Mouse (Mus musculus) frontal cortex, adult 2 months (tissue): ENCODE results near the gene Thsd4. TPM values are rescaled to one million over a fixed set of nuclear protein-coding genes. Genes with fewer than 3 reads are reported as not detected.
A peak's percentile ranks its signal among the peaks of the same experiment; 100 is the strongest.

Experiments used
- DNase-seq, 2 experiments: peaks; one replicate each; pipeline ENCODE4 v3.0.0; 2022; ENCODE audit warnings: low spot score in 1 of 2; ENCODE audit errors: extremely low spot score in 1 of 2
- polyA plus RNA-seq: library from polyadenylated mRNA; depleted of rRNA; stranded (reverse); fragments of >200 nt; gene quantifications from 2 replicates; pipeline ENCODE4 v1.2.3, GENCODE M21; 2012; rRNA removed

The Thsd4 gene
- polyA plus RNA-seq, 1 experiment: 4.7 TPM

GRCm38 (mm10) chr9:59930248-59930647, 591.6 kb downstream of the Thsd4 start:
- DNase-seq: peak in 1 of 2 experiments; percentile 31

Other genes starting within 250 kb of the Thsd4 start
- gene Lrrc49, start 166.1 kb upstream of the Thsd4 start, polyA plus RNA-seq: 65.1 and 67.9 TPM in 2 replicates
- 24.1 and 25.2 TPM in 2 replicates for gene Larp6, start 190.9 kb upstream of the Thsd4 start, polyA plus RNA-seq